In the genomic region with DNA sequence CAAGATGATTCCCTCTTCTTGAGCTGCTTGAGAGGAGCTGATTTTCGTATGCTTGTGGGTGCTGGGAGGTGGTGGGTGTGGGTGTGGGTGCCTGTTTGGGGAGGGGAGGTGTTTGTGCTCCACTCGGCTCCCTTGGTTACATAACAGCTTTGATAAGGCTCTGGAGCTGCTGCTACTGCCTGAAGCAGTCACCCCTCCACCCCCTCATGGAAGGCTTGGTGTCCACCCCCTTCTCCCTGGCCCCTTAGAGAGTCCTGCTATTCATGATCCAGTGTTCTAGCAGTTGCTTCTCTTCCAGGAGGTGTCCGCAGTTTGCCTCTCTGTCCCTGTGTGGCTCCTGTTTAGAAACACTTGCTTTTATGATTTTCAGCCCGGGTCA, we compare ENCODE assay signal across 13 mouse cellular contexts. TPM values are rescaled to one million over a fixed set of nuclear protein-coding genes. Genes with fewer than 3 reads are reported as not detected.
DNase-seq lines count a peak whose midpoint lies in the region.
"Had no signal": no experiment of that assay in that cellular context is flagged by ENCODE, and none has a peak within 500 bp of the region (broad histone marks: within the 10 kb centered on the region; RNA-seq: fewer than 3 reads in every experiment).

No protein-coding gene starts in this region.

- DNase-seq in layer of hippocampus, adult 18-20 months (ENCODE audit: low spot score in 2 of 2), result peak; percentile 63 to 82
- no peak for DNase-seq in layer of hippocampus, adult 9-10 months (ENCODE audit: low spot score)
- peak; percentile 68 to 76 for DNase-seq in right cerebral cortex, adult 2 months (ENCODE audit: low spot score in 2 of 2)
- no peak for DNase-seq in right cerebral cortex, postnatal 10 days (ENCODE audit: low spot score in 2 of 2)
- peak; percentile 51 for DNase-seq in cerebellum, adult 9-11 months
- no peak for DNase-seq in heart, postnatal 10 days
- no peak for DNase-seq in thymus, postnatal 25 days
- DNase-seq: gastrocnemius, postnatal 14 days; heart, adult 2 months; kidney, adult 9 months; kidney, postnatal 4 days; liver, embryonic 13.5 days had no signal

- intact Hi-C loops in heart, postnatal 10 days (cut with DNase I), result no loop called here

RNA-seq across cellular contexts. Expression of a gene that starts 5.9 kb away (rescaled TPM):
- 100 to 1,000 TPM; 285 to 286 TPM for total RNA-seq in layer of hippocampus, adult 18-20 months (2021)
- total RNA-seq in heart, postnatal 10 days (2021), result under 1 TPM; 0.22 to 0.26 TPM
- total RNA-seq: MEL had no signal

RNA-seq across cellular contexts. Expression of a gene that starts 51.4 kb away (rescaled TPM):
- total RNA-seq in layer of hippocampus, adult 18-20 months (2021), result 1 to 10 TPM; 4.3 to 4.6 TPM
- total RNA-seq in heart, postnatal 10 days (2021), result 1 to 10 TPM; 2.0 to 2.5 TPM

Comparison
In these comparisons a context has a peak if more than half of its experiments do, and no peak if none do; other contexts are left out.
1. DNase-seq: peak in layer of hippocampus, adult 18-20 months (2 of 2), right cerebral cortex, adult 2 months (2 of 2) and cerebellum, adult 9-11 months (single experiment); none in layer of hippocampus, adult 9-10 months (single experiment), right cerebral cortex, postnatal 10 days (0 of 2), heart, postnatal 10 days (0 of 2) and thymus, postnatal 25 days (single experiment).
2. RNA of a gene that starts 5.9 kb away (total RNA-seq): 285 to 286 TPM in layer of hippocampus, adult 18-20 months; 0.22 to 0.26 TPM in heart, postnatal 10 days; every median in the first group is over 100 times any median in the second.